Mouse (Mus musculus) kidney, embryonic 14.5 days (tissue): ENCODE results near the gene Slc17a9. TPM values are rescaled to one million over a fixed set of nuclear protein-coding genes. Genes with fewer than 3 reads are reported as not detected.

Source experiments
- ATAC-seq: fragments of 200-750 bp; cut with Nextera tagmentation; 2 replicates; pipeline ENCODE4 v1.8.0; 2017; ENCODE audit warnings: moderate number of reproducible peaks, mild to moderate bottlenecking, moderate TSS enrichment, moderate library complexity; ENCODE audit not compliant: low FRiP score, low TSS enrichment
- H3K27ac ChIP-seq: fragments of 300-500 bp; sonication (generic); 2 replicates; pipeline ENCODE4 v1.5.1; 2014; ENCODE audit warnings: low read depth, mild to moderate bottlenecking, low read length, moderate library complexity, mixed read lengths
- H3K27me3 ChIP-seq: fragments of 300-500 bp; sonication (generic); 2 replicates; pipeline ENCODE4 v1.6.1; 2014; ENCODE audit warnings: mild to moderate bottlenecking, low read length; ENCODE audit not compliant: control insufficient read depth, insufficient read depth
- H3K36me3 ChIP-seq: fragments of 300-500 bp; sonication (generic); 2 replicates; pipeline ENCODE4 v1.6.1; 2014; ENCODE audit warnings: low read length, mixed read lengths; ENCODE audit not compliant: control insufficient read depth, insufficient read depth
- H3K4me1 ChIP-seq: fragments of 300-500 bp; sonication (generic); 2 replicates; pipeline ENCODE4 v1.6.1; 2014; ENCODE audit warnings: low read length, mixed read lengths; ENCODE audit not compliant: control insufficient read depth, insufficient read depth
- H3K4me2 ChIP-seq: fragments of 300-500 bp; sonication (generic); replicated peaks from 2 replicates; pipeline ENCODE4 v1.6.1; 2014; ENCODE audit warnings: low read depth, mild to moderate bottlenecking, low read length
- H3K4me3 ChIP-seq: fragments of 300-500 bp; sonication (generic); 2 replicates; pipeline ENCODE4 v1.5.1; 2014; ENCODE audit warnings: mild to moderate bottlenecking, low read length
- H3K9ac ChIP-seq: fragments of 300-500 bp; sonication (generic); 2 replicates; pipeline ENCODE4 v1.6.1; 2014; ENCODE audit warnings: low read depth, mild to moderate bottlenecking, low read length, moderate library complexity
- H3K9me3 ChIP-seq: fragments of 300-500 bp; sonication (generic); 2 replicates; pipeline ENCODE4 v1.6.1; 2016; ENCODE audit warnings: low read length; ENCODE audit not compliant: control insufficient read depth
- WGBS: fragments of 180-500 bp; shearing (Covaris S2); extraction: QIAGEN DNeasy Blood & Tissue Kit; methylation state at CpG from one replicate; pipeline ENCODE4 v1.1.7; 2014; 5-methylcytosine and 5-hydroxymethylcytosine counted together
- polyA plus RNA-seq: library from polyadenylated mRNA; unstranded; fragments of >200 nt; fragmentation: Nextera tagmentation; extraction: Ambion mirVana; gene quantifications from 2 replicates; pipeline ENCODE4 v1.2.1, GENCODE M21; 2014

The Slc17a9 gene
- polyA plus RNA-seq, 1 experiment from 2014 or later, result 0.20 TPM

DNA sequence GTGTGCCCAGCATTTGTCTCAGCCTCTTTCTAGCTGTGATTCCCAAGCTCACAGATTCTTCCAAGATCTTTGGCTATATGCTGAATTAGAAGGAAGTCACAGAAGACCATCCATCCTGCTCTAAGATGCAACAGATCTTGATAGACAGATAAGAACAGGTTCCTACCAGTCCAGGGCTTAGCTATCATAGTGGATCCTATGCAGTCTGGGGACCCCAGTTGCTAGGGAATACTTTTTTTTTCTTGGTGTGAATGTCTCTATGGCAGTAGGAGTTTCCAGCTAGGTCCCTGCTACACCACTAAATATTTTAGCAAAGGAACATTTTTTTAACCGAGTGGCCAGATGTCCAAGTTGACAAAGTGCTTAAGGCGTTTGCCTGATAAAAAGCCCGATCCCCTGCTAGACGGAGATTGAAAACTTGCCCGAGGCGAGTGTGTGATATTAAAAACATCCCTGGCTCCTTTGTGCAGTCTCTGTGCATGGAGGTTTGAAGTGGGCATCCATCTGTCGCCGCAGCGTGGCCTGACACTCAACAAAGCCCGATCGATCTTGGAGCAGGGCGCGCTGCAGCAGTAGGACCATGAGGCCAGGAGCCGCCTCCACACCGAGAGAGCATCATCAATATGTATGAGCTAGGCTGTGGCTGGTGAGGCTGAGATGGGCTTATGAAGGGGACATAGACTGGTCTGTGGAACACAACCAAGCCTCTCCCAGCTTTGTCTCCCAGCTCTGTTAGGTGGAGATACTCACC, 33.6 kb downstream of the Slc17a9 start:
- H3K4me1 ChIP-seq, result no peaks in the 10 kb centered on the region
- ATAC-seq, result no peak
- no peak overlapping the region for H3K4me3 ChIP-seq
- H3K27ac ChIP-seq, result no peak overlapping the region
- H3K4me2 ChIP-seq, result no peak overlapping the region
- no peaks in the 10 kb centered on the region for H3K36me3 ChIP-seq
- WGBS, result 59% methylated on average over 15 of the region's 15 CpGs
- H3K9ac ChIP-seq, result no peak overlapping the region
- H3K27me3 ChIP-seq, result 0 out of 2 replicates have a peak, but pooled peaks cover 2% of the 10 kb centered on the region
- no peaks in the 10 kb centered on the region for H3K9me3 ChIP-seq

DNA sequence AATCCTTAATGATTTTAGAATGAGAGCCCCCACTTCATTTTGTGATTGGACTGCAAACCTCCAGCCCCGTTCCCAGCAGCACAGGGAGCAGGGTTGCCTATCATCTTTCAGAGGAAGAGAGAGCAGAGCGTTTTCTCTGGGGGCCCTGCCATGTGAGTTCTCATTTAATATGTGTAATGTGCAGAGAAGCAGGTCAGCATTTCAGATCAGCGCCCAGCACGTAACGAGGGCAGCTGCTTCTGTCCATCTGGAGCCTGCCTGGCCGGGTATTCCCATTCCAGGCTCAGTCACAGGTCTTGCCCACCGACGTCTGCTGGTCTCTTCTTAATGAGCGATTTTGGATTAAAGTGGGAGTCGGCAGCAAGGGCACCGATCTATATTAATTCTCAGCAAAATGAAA, 39.9 kb downstream of the Slc17a9 start:
- no peak overlapping the region for H3K9ac ChIP-seq
- H3K27ac ChIP-seq, result no peak overlapping the region
- no peaks in the 10 kb centered on the region for H3K4me1 ChIP-seq
- no peak for ATAC-seq
- H3K27me3 ChIP-seq, result no peaks in the 10 kb centered on the region
- H3K36me3 ChIP-seq, result no peaks in the 10 kb centered on the region
- no peak overlapping the region for H3K4me3 ChIP-seq
- H3K4me2 ChIP-seq, result no peak overlapping the region
- 69% methylated on average over 11 of the region's 11 CpGs for WGBS
- no peaks in the 10 kb centered on the region for H3K9me3 ChIP-seq

DNA sequence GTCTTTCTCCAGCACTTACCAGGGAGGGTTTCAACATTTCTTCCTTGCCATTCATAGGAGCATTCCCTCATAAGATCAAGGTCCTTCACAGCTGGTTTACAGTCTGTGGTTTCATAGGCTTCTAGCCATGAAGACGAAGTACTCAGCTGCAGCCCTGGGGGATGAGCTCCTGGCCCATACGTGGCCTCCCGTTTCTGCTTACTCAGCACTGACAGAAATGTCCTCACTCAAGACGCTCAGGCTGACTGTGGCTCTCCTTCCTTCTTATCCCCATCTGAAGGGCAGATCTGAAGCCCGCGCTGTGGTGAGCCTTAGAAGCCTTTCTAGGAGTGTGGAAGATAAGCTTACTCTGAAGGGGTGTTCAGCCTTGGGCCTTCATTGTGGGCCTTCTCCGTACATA, 40.6 kb downstream of the Slc17a9 start:
- no peak overlapping the region for H3K4me3 ChIP-seq
- no peak for ATAC-seq
- H3K27me3 ChIP-seq, result peaks cover 4% of the 10 kb centered on the region; the same call in 1 of the 2 replicates
- H3K27ac ChIP-seq, result no peak overlapping the region
- no peaks in the 10 kb centered on the region for H3K4me1 ChIP-seq
- no peak overlapping the region for H3K9ac ChIP-seq
- H3K9me3 ChIP-seq, result no peaks in the 10 kb centered on the region
- H3K4me2 ChIP-seq, result no peak overlapping the region
- no peaks in the 10 kb centered on the region for H3K36me3 ChIP-seq
- WGBS, result 73% methylated on average over 7 of the region's 7 CpGs

DNA sequence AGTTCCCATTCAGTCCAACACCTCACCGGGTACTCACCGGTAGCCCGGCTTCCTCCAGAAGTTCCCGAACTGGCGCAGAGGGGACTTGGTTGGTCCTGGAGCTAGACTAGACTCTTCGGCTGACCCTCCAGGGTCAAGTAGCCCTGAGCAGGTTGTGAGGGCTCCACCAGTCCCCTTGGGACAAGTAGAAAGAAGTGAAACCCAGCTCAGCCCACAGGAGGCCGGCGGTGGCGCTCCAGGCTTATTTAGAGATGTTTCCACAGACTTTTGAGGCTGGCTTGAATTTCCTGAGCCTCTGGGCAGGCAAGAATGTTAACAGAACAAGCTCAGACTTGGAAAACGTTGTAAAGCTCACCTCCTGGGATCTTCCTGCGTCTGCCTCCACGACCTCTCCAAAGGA, 50.2 kb downstream of the Slc17a9 start:
- Histone ChIP-seq H3K4me1 (peaks cover 5% of the 10 kb centered on the region; the same call in 1 of the 2 replicates), H3K27ac (no peak overlapping the region), H3K9ac (no peak overlapping the region), H3K9me3 (no peaks in the 10 kb centered on the region), H3K27me3 (peaks cover 83% of the 10 kb centered on the region), H3K4me3 (no peak overlapping the region), H3K4me2 (no peak overlapping the region), H3K36me3 (no peaks in the 10 kb centered on the region)
- WGBS, result 2% methylated on average over 12 of the region's 12 CpGs
- no peak for ATAC-seq

DNA sequence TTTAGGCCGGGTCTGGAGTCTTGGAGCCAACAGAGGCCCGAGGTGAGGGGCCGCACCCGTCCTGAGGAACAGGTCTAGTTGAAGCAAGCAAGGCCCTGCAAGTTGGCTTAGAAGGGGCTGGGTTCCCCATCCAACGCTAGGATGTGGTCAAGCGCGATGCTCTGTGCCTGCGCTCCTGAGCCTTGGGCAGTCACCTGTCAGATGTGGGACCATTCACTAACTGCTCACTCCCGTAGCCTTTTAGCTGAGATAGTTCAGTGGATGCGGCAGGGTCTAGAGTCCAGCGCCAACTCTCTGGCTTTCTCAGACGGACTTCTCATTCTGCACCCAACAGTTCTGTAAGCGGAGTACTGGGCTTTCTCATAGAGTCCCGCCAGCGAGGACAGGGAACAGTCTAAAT, 50.6 kb downstream of the Slc17a9 start:
- Histone ChIP-seq H3K4me3 (no peak overlapping the region), H3K27me3 (peaks cover 80% of the 10 kb centered on the region), H3K9ac (no peak overlapping the region), H3K36me3 (no peaks in the 10 kb centered on the region), H3K4me1 (peaks cover 5% of the 10 kb centered on the region; the same call in 1 of the 2 replicates), H3K9me3 (no peaks in the 10 kb centered on the region), H3K27ac (no peak overlapping the region), H3K4me2 (no peak overlapping the region)
- no peak for ATAC-seq
- WGBS, result 3% methylated on average over 15 of the region's 15 CpGs

DNA sequence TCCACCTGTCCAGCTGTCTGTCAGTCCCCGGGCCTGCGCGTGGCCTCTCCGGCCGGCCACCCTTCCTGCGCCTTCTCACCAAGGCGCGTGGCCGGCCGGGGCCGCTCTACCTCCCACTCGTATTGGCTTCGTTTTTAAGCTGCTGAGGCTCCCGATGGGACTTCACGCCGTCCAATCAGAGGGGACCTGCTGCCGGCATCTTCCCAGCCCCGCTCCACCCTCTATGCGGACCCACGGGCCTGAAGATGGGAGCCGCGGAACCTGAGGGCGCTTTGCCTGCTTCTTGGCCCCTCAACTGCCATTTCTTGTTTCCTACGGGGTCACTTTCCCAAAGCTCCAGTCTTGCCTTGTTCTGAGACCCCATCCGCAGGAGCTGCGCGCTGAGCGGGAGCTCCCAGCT, 51.7 kb downstream of the Slc17a9 start, which contains the start of gene Bhlhe23:
Gene Bhlhe23 (minus strand): TSS at position 108 of the 400 bp plus-strand sequence.
- Histone ChIP-seq H3K4me2 (peak within 1 kb of the TSS; percentile 34), H3K27me3 (peaks cover 79% of the 10 kb centered on the region), H3K27ac (no peak within 1 kb of the TSS), H3K4me3 (peak within 1 kb of the TSS; percentile 30), H3K4me1 (peaks cover 5% of the 10 kb centered on the region; the same call in 1 of the 2 replicates), H3K36me3 (no peaks in the 10 kb centered on the region), H3K9me3 (no peaks in the 10 kb centered on the region), H3K9ac (no peak within 1 kb of the TSS)
- 0% methylated on average over 28 of the region's 28 CpGs for WGBS
- ATAC-seq, result no peak

DNA sequence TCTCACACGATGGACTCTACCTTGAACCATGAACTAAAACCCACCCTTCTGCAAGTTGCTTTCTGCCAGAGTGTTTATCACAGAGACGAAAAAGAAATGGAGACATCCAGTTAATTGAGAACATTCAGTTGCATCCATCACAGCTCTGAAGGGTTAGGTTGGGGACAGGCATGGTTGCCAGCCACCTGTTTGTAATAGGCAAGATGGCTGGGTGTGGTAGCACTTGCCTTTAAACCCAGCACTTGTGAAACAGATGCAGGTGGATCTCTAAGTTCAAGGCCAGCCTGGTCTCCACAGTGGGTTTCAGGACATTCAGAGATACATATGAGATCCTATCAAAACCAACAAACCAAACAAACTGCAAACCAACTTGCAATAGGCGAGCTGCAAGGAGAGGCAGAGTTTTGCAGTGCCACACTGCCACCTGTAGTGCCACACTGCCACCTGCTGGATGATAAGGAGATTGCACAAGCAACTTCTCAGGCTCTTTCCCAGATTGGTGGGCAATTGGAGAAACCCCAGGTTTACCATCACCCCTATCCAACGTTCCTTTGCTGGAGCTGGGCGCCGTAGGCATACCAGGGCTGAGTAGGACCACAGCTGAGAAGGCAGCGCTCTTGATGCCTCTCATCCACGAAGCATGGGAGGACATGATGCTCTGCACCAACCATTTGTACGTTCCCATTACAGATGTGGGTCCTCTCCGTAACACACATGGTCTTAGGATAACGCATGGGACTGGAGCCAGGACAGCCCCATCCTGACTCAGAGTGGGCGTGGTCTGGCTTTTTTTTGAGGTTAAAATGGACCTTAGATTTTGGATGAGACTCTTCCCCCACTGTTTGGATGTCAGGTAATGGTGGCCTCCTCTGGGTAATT, 54.4 kb downstream of the Slc17a9 start:
- Histone ChIP-seq H3K4me2 (no peak overlapping the region), H3K27ac (no peak overlapping the region), H3K27me3 (peaks cover 61% of the 10 kb centered on the region), H3K4me3 (no peak overlapping the region), H3K9me3 (no peaks in the 10 kb centered on the region), H3K4me1 (peaks cover 5% of the 10 kb centered on the region; the same call in 1 of the 2 replicates), H3K36me3 (no peaks in the 10 kb centered on the region), H3K9ac (no peak overlapping the region)
- WGBS, result 21% methylated on average over 12 of the region's 12 CpGs
- ATAC-seq, result peak; percentile 43

DNA sequence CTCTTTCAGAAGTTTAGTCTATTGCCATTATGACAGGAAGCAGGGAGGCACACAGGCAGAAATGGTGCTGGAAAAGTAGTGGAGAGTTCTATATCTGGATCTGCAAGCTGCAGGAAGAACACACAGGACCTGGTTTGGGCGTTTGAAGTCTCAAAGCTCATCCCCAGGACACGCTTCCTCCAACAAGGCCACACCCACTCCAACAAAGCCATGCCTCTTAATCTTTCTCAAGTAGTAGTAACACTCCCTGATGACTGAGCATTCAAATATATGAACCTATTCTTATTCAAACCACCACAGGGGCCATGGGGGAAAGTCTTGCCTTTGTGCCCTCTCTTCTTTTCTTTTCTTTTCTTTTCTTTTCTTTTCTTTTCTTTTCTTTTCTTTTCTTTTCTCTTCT, 55.2 kb downstream of the Slc17a9 start:
- Histone ChIP-seq H3K36me3 (no peaks in the 10 kb centered on the region), H3K9me3 (no peaks in the 10 kb centered on the region), H3K4me2 (no peak overlapping the region), H3K9ac (no peak overlapping the region), H3K27ac (no peak overlapping the region), H3K4me1 (peaks cover 5% of the 10 kb centered on the region; the same call in 1 of the 2 replicates), H3K27me3 (peaks cover 53% of the 10 kb centered on the region), H3K4me3 (no peak overlapping the region)
- whole genome bisulfite sequencing, result 5% methylated on average over 2 of the region's 2 CpGs
- no peak for ATAC-seq

DNA sequence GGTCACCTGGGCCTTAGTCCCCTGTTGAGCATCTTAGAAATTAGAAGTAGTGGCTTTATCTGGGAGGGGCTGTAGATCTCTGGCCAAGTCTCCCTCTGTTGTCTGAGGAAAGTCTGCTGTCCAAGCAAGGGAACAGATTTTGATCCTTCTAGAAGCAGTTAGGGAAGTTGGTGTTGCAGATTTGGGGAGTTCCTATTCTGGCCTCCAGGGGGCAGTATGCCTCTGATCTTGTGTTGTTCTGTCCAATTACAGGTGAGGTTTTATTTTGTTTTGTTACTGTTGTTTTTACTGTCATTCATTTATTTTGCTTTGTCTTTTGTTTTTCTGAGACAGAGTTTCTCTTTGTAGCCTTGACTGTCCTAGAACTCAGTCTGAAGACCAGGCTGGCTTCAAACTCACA, 61.7 kb downstream of the Slc17a9 start:
- Histone ChIP-seq H3K9me3 (no peaks in the 10 kb centered on the region), H3K4me2 (no peak overlapping the region), H3K9ac (no peak overlapping the region), H3K4me3 (no peak overlapping the region), H3K4me1 (no peaks in the 10 kb centered on the region), H3K27ac (no peak overlapping the region), H3K36me3 (no peaks in the 10 kb centered on the region), H3K27me3 (peaks cover 16% of the 10 kb centered on the region)
- no peak for ATAC-seq
